In the genomic region with DNA sequence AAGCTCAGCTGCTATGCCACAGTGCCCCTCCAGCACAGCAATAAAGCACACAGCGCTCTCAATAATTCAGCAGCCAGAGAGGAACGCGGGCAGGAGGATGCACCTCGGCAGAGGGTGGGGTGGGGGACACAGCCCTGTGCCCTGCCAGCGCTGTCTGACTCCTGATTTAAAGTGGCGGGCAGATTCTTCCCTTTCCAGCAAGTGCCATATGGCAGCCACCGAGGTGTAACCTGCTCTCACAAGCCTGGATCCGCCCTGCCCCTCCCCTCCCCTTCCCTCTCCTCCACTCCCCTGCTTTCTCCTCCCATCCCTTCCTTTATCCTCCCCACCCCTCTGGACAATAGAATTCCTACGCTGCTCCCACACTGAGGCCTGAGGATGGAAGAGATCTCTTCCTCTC, we compare ENCODE assay signal across 10 mouse cellular contexts.
A peak's percentile ranks its signal among the peaks of the same experiment; 100 is the strongest.
DNase-seq lines count a peak whose midpoint lies in the region; ATAC-seq and TF ChIP-seq lines count a peak whose summit lies in the region.
"Had no signal": no experiment of that assay in that cellular context is flagged by ENCODE, and none has a peak within 500 bp of the region (broad histone marks: within the 10 kb centered on the region; RNA-seq: fewer than 3 reads in every experiment).

No protein-coding gene starts in this region.

- no peaks in the 10 kb centered on the region for H3K9me3 ChIP-seq in forebrain, embryonic 15.5 days
- H3K9me3 ChIP-seq in midbrain, embryonic 14.5 days (ENCODE audit: control insufficient read depth, low read length) = no peaks in the 10 kb centered on the region
- no peaks in the 10 kb centered on the region for H3K9me3 ChIP-seq in embryonic facial prominence, embryonic 10.5 days

- H3K4me3 ChIP-seq in forebrain, embryonic 15.5 days = no peak overlapping the region
- H3K4me3 ChIP-seq in midbrain, embryonic 14.5 days (replicated peaks; ENCODE audit: low read depth, low read length) = no peak overlapping the region
- no peak overlapping the region for H3K4me3 ChIP-seq in embryonic facial prominence, embryonic 10.5 days

- ATAC-seq in forebrain, embryonic 15.5 days (replicated peaks) = peak; percentile 51; the same call in 1 of the 2 replicates
- peak; percentile 31; the same call in 1 of the 2 replicates for ATAC-seq in midbrain, embryonic 14.5 days (ENCODE audit: low FRiP score, low TSS enrichment)
- ATAC-seq in megakaryocyte, adult 5-6 weeks (ENCODE audit: poor library complexity, severe bottlenecking) = no peak
- no peak for ATAC-seq in monocyte, adult 5-6 weeks (replicated peaks; ENCODE audit: insufficient number of reproducible peaks, low FRiP score, low TSS enrichment, poor library complexity, severe bottlenecking)
- ATAC-seq: activated CD4-positive, CD25-positive, alpha-beta regulatory T cell, adult 4 months had no signal

- peak overlapping the region; percentile 28 for H3K4me2 ChIP-seq in forebrain, embryonic 15.5 days (replicated peaks)
- H3K4me2 ChIP-seq in midbrain, embryonic 14.5 days (ENCODE audit: low read length) = peak overlapping the region; percentile 25; the same call in 1 of the 2 replicates
- H3K4me2 ChIP-seq: heart, embryonic 11.5 days had no signal

- no peaks in the 10 kb centered on the region for H3K27me3 ChIP-seq in forebrain, embryonic 15.5 days
- no peaks in the 10 kb centered on the region for H3K27me3 ChIP-seq in midbrain, embryonic 14.5 days (ENCODE audit: control insufficient read depth, insufficient read depth, low read length)
- H3K27me3 ChIP-seq in embryonic facial prominence, embryonic 10.5 days (replicated peaks; ENCODE audit: low read depth, poor library complexity, severe bottlenecking) = peaks cover 28% of the 10 kb centered on the region

- H3K36me3 ChIP-seq in forebrain, embryonic 15.5 days = no peaks in the 10 kb centered on the region
- no peaks in the 10 kb centered on the region for H3K36me3 ChIP-seq in midbrain, embryonic 14.5 days (ENCODE audit: control insufficient read depth, insufficient read depth, low read length)
- no peaks in the 10 kb centered on the region for H3K36me3 ChIP-seq in embryonic facial prominence, embryonic 10.5 days (replicated peaks)

- TF ChIP-seq POLR2A in brain, embryonic 14.5 days (IDR thresholded peaks at IDR 0.05; ENCODE audit: borderline replicate concordance, extremely low read depth, insufficient read depth, insufficient read length, poor library complexity, severe bottlenecking) = no peak

- peaks cover 31% of the 10 kb centered on the region for H3K4me1 ChIP-seq in forebrain, embryonic 15.5 days
- peaks cover 23% of the 10 kb centered on the region for H3K4me1 ChIP-seq in midbrain, embryonic 14.5 days (ENCODE audit: control insufficient read depth, insufficient read depth, low read length)
- H3K4me1 ChIP-seq in embryonic facial prominence, embryonic 10.5 days = peaks cover 14% of the 10 kb centered on the region

- H3K9ac ChIP-seq in forebrain, embryonic 15.5 days (replicated peaks) = no peak overlapping the region
- peak overlapping the region; percentile 21; the same call in 1 of the 2 replicates for H3K9ac ChIP-seq in midbrain, embryonic 14.5 days (replicated peaks; ENCODE audit: low read length)

- 2% methylated on average over 8 of the region's 9 CpGs for WGBS in forebrain, embryonic 15.5 days
- 4% methylated on average over 9 of the region's 9 CpGs for WGBS in midbrain, embryonic 14.5 days
- 3% methylated on average over 9 of the region's 9 CpGs for WGBS in embryonic facial prominence, embryonic 10.5 days

- DNase-seq in ES-CJ7 (ENCODE audit: low read depth, low spot score) (peak; percentile 32), adipocyte (ENCODE audit: low spot score) (no peak)
- peak; percentile 80 for DNase-seq in brain, embryonic 14.5 days (ENCODE audit: low read depth)
- no peak for DNase-seq in midbrain, embryonic 14.5 days
- no peak for DNase-seq in embryonic facial prominence, embryonic 10.5 days (ENCODE audit: low spot score)

- no peak for TF ChIP-seq CTCF in brain, embryonic 14.5 days (IDR thresholded peaks at IDR 0.05; ENCODE audit: borderline replicate concordance, extremely low read depth, insufficient read depth, insufficient read length)

- no peak overlapping the region for H3K27ac ChIP-seq in forebrain, embryonic 15.5 days (replicated peaks)
- peak overlapping the region; percentile 81 for H3K27ac ChIP-seq in midbrain, embryonic 14.5 days (replicated peaks; ENCODE audit: low read depth, low read length)
- no peak overlapping the region for H3K27ac ChIP-seq in embryonic facial prominence, embryonic 10.5 days (replicated peaks)

Comparison
In these comparisons a context has a peak if more than half of its experiments do, and no peak if none do; other contexts are left out.
1. DNase-seq: peak in ES-CJ7 (single experiment) and brain, embryonic 14.5 days (single experiment); none in midbrain, embryonic 14.5 days (single experiment), adipocyte (single experiment) and embryonic facial prominence, embryonic 10.5 days (single experiment).
2. ATAC-seq: peak in forebrain, embryonic 15.5 days (single experiment) and midbrain, embryonic 14.5 days (single experiment); none in megakaryocyte, adult 5-6 weeks (single experiment) and monocyte, adult 5-6 weeks (single experiment).